Mouse (Mus musculus) MEL (cell line): ENCODE measurements at regions not wholly inside any gene's neighbourhood (a gene's known extent, or its start where the extent isn't known, plus 50 kb on each side); places are given as distances from the start of the nearest gene placed in this dataset.

Source experiments
- E2F4 ChIP-seq: IDR thresholded peaks from 2 replicates; pipeline ENCODE4 v1.6.1; 2011; ENCODE audit warnings: low read depth, low read length, improper control_type of control experiment, borderline replicate concordance
- EP300 ChIP-seq, 2 experiments: IDR thresholded peaks; 2 replicates each; pipeline ENCODE4 v1.6.1; 2011; ENCODE audit warnings: improper control_type of control experiment in 2 of 2, low read length in 2 of 2, low read depth in 1 of 2, mild to moderate bottlenecking in 1 of 2
- KAT2A ChIP-seq: conservative IDR thresholded peaks from 2 replicates; pipeline ENCODE4 v1.6.1; 2012; ENCODE audit warnings: low read depth, low read length, improper control_type of control experiment, inconsistent platforms
- MAZ ChIP-seq: IDR thresholded peaks from 2 replicates; pipeline ENCODE4 v1.6.1; 2012; ENCODE audit warnings: low read depth, mild to moderate bottlenecking, inconsistent platforms, low read length, improper control_type of control experiment
- NRF1 ChIP-seq: IDR thresholded peaks from 2 replicates; pipeline ENCODE4 v1.6.1; 2014; ENCODE audit warnings: low read depth, mild to moderate bottlenecking, inconsistent platforms, low read length, improper control_type of control experiment, moderate library complexity; ENCODE audit not compliant: poor library complexity, insufficient read depth, severe bottlenecking
- POLR2A ChIP-seq, 2 experiments: IDR thresholded peaks; 2 replicates each; pipeline ENCODE4 v1.6.1; 2011 to 2012; ENCODE audit warnings: low read length in 2 of 2, mild to moderate bottlenecking in 2 of 2, control low read depth in 1 of 2, improper control_type of control experiment in 1 of 2, low read depth in 1 of 2, moderate library complexity in 1 of 2; ENCODE audit not compliant: control insufficient read depth in 1 of 2, insufficient read depth in 1 of 2, poor library complexity in 1 of 2
- RAD21 ChIP-seq: IDR thresholded peaks from 2 replicates; pipeline ENCODE4 v1.6.1; 2011; ENCODE audit warnings: mild to moderate bottlenecking, low read depth, low read length, improper control_type of control experiment

GRCm38 (mm10) chr4:7256486-7256885 lies 982.4 kb downstream of the Car8 start:
- no peak for TF ChIP-seq RAD21
- no peak for TF ChIP-seq EP300 (IDR thresholded peaks at IDR 0.05; ENCODE audit: low read depth in 1 of 2, low read length in 2 of 2)
- TF ChIP-seq E2F4 = no peak
- TF ChIP-seq NRF1 = no peak
- TF ChIP-seq POLR2A (IDR thresholded peaks at IDR 0.05; ENCODE audit: control insufficient read depth in 1 of 2, insufficient read depth in 1 of 2, low read depth in 1 of 2, low read length in 2 of 2, poor library complexity in 1 of 2) = no peak
- TF ChIP-seq KAT2A = no peak
- TF ChIP-seq MAZ = no peak
